Mouse (Mus musculus) cerebellum, adult 9-10 months (tissue): ENCODE data around the gene Tnf.
A peak's percentile ranks its signal among the peaks of the same experiment; 100 is the strongest.

Experiments used
- DNase-seq: peaks from one replicate; pipeline ENCODE4 v3.0.0; 2022

Tnf gene

DNA sequence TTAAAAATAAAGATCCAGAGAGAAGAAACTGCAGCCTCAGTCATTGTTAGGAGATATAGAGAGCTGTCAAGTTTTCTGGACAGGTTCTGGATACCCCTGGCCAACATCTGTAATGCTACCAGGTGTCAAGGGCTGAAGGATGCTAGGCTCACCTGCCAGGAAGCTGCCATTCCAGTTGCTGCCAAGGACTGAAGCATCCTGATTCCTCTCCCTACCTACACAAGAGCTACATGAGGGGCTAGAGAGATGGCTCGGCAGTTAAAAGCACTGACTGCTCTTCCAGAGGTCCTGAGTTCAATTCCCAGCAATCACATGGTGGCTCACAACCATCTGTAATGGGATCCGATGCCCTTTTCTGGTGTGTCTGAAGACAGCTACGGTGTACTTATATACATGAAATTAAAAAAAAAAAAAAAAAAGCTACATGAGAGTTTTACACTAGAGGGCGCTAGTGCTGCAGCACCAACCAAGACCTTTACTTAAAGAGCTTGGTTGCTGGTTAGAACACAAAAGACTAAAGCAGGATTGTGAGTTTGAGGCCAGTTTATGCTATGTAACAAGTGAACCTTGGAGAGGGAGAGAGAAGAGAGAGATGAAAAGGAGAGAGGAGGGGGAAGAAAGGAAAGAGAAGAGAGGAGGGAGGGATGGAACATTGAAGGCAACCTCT is 33.1 kb downstream of the Tnf start:
- DNase-seq: peak; percentile 71

DNA sequence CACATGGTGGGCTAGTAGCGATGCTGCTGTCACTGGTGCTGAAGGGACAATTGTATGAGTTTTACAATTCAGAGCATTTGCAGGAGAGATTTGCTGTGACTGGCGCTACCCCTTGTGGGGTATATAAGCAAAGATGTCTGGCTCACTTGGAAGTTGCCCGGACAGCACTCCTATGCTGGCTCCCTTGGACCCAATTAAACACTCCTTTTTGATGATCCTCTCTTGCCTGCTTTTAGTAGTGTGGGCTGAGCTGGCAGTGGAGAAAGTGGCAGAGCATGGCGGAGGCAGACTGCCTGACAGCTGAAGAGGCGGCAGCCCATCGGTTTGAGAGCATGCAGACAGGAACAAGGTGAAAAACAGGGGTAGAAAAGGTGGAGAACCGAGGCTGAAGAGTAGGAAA is 34.0 kb downstream of the Tnf start:
- DNase-seq: peak; percentile 46

DNA sequence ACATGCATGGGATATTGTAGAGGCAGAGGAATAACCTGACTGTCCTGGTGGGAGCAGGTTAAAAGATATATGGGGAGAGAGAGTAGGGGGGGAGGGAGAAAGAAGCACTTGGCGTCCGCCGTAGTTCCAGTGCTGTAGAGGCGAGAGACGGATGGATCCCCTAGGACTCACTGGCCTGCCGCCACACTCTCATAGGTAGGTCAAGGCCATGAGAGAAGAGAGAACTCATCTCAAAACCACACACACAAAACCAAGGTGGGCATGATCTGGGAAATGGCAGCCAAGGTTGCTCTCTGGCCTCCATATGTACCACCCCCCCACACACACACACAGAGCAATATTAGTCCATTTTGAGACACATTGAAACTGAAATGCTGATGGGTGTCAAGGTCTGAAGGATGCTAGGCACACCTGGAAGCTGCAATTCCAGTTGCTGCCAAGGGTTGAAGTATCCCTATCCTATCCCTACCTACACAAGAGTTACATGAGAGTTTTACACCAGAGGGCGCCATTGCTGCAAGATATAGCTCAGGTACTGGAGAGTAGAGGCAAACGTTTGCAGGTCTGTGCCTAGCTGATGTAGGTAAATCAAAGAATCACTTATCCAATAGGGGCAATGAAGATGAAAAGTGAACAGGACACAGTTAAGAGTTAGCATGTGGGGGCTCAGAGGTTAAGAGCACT is 35.3 kb downstream of the Tnf start:
- peak; percentile 88 for DNase-seq

DNA sequence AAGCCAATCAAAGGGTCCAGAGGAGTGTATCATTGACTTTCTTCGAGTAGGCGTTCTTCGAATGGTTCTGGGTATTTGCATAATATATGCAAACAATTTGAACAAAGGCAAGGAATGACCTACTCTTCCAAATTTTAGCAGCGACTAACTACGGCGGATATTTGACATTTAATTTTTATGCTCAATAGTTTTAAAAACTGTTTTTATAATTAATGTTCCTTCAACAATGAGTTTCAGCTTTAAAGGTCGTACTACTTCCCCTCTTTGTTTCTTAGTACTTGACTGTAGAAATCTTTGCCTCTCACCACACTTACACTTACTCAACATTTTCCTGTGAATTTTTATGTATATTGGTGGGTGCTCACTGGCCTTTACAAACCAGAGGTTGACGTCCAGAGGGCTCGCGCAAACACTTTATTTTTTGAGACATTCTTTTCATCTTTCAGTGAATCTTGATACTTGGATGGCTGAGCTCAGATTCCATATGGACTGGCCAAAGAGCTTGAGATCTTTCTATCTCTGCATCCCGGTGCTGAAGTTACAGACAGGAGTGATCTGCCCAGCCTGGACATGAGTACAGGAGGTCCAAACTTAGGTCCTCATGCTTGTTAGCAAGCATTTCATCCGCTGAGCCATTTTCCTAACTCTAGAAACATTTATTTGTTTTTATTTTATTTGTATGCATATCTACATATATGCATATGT is 36.2 kb downstream of the Tnf start:
- peak; percentile 68 for DNase-seq

DNA sequence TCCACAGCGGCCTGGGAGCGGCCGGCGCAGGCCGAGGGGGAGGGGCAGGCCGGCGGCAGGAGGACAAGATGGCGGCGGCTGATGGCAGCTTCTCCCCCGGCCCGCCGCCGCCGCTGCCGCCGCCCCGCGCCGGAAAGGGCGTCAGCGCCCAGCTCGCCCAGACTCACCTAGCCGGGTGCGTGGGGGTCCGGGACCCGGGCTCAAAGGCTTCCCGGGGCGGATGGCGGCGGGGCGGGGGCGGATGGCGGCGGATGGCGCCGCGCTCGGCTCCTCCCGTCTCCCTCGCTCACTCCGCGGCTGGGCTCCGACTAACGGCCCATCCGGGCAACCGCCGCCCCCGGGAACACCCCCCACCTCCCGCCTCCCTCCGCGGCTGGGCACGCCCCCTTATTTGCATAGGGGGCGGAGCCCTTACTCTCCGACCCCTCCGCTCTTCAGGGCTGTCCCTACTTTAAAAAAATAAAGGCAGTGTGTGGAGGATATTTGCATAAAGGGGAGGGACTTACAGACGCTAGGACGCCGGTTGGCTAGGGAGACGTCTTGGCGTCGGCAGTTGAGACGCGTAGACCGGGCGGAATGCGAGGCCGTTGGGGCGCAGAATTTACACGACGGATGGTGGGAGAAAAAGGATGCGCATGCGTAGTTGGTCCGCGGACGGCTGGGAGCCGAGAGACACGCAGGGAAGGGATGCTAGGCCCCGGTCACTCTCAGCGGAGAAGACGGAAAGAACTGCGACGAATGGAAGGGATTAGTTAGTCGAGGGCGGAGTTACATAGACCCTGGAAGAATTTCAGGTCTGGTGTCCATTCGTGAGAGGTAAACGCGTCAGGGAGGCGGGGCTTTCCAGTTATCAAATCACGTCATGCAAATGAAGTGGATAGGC is 37.0 kb downstream of the Tnf start, which contains the start of gene Prrc2a:
Gene Prrc2a (minus strand): TSS at position 330 of the 883 bp plus-strand sequence.
- DNase-seq: peak; percentile 100

DNA sequence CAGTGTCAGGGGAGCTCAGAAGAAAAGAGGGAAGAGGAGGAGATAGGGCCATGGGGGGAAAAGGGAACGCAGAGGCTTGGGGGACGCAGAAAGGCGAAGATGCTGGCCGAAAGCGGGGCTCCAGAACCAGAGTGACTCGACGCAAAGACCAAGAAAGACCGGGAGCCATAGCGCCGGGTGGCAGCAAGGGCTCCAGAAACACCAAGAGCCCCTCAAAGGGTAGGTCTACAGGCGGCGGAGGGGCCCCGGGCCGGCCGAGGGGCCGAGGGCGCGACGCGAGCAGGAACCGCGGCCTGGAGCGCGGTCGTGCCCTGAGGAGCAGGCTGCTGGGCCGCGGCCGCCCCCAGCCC is 37.6 kb downstream of the Tnf start:
- no peak for DNase-seq

DNA sequence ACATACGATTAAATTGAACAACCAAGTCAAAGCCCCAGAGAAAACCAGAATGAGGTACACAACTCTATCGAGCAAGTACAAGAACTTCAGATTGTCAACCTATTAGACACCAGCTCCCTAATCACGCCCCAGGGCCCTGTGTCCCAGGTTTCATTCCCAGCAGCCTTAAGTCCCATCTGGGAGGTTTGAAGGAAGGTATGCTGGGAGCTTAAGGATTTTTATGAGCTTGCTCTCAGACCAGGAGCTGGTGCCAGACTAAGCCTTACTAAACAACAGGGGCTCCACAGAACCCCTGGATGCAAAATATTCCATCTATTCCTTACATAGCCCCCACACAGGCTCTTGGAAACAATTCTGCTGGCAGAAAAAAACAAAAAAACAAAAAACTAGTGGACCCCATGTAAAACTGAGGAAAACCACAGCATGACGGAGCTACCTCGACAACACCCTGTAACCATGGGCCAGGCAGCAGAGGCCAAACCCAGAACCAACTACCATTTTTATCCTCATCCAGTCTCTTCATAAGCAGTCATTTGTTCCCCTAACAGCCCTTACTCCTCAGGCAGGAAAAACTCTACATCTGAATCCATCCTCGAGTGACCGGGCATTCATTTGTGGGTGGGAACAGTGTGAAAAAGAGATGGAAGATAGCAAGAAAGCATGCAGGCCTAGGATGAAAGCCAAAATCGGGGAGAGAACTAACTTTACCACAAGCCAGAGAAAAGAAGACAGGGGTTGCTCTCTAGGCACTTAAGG is 38.3 kb downstream of the Tnf start:
- peak; percentile 65 for DNase-seq

DNA sequence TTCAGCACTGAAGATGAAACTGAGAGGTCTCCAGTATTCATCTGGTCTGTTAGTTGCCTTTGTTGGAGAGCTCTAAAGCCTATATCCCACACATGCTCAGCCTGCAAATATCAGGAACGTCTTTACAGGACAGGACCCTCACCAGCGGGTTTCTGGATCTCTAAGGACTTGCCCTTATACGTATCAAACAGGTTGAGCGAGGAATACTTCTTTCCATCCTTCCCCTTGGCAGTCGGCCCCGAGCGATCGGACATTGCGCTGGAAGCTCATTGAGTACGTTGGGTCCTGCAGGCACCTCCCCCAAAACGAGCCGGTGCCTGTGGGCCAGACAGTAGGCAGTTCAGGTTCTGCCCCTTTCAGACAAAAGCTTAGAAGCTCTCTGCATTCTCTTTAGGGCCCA is 39.1 kb downstream of the Tnf start:
- DNase-seq: peak; percentile 63

DNA sequence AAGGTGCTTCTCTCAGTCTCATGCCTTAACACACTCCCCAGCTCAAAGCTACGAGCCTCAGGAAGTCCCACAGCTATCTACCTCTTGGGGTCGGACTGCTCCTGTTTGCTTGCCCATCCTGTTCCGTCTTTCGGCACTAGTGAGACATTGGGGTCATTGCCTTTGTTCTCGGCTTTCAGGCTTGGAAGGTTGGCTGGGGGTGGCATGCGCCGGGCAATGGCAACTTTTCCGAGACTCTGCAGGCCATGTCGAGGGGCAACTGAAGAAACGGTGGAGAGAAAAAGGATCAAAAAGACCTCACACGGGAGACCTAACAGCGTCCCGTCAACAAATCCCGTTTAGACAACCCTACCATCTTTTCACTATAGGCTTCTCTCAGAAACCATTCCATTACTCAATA is 39.7 kb downstream of the Tnf start:
- DNase-seq: no peak

DNA sequence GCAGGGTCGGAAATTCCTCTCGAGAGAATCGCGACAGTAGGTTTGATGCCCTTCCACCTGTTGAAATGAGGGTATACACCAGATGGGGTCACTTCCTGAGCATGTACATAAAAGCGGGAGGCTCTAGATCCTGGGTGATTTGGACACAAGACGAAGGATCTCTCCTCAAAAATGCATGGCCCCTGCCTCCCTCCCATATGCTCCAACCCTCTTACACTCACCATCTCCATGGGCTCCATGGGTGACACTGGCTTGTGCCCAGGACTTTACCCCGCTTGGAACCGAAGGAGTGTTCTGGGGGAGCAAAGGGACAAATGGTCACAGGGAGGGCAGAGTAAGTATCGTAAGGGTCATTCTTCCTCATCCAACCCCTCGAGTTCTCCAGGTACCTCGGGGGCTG is 40.4 kb downstream of the Tnf start:
- DNase-seq: no peak

DNA sequence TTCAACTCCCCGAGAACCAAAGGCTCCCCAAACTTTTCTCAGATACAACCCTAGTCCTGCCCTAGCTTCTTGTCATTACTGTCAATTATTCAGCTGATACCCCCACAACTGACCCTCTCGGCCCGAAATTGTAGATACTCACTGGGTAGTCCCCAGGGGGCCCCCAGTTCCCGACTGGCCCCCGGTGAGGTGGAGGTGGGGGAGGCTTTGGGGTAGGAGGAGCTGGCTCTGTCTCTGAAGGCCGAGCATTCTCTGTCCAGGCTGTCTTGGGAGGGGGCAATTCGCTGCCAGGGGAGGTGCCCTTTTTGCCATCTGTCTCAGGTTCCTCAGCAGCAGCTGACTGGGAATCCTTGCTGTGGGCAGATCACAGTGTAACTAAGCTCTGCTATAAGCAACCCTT is 42.2 kb downstream of the Tnf start:
- DNase-seq: peak; percentile 37

DNA sequence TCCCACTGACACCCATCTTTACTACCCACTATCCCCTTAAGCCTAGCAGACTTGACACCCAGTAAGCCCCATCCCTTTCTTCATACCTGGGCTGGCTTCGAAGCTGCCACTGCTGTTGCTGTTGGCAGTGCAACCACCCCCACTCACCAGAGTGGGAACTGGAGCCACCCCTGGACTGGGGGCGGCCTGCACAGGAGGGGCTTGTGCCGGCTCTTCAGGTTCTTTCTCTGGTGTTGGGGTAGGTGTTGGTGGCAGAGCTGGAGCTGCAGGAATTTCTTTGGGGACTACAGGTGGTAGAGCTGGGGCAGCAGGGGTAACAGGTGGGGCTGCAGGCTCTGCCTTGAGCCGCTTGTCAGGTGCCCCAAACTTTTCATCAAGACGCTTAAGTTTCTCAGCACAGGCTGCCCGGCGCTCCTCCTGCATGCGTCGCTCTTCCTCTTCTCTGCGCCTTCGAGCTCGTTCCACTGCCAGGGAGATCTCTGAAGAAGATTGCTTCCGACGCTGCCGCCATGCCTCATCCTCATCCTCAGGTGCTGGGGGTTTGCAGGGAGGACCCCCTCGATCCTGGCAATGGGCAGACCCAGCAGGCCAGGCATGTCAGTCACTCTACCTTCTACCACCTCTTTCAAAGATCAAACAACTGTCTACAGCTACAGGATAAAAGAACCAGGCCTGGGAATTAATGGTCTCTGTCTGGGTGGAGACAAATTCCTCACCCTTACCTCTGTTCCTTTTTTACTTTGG is 42.8 kb downstream of the Tnf start:
- peak; percentile 13 for DNase-seq

DNA sequence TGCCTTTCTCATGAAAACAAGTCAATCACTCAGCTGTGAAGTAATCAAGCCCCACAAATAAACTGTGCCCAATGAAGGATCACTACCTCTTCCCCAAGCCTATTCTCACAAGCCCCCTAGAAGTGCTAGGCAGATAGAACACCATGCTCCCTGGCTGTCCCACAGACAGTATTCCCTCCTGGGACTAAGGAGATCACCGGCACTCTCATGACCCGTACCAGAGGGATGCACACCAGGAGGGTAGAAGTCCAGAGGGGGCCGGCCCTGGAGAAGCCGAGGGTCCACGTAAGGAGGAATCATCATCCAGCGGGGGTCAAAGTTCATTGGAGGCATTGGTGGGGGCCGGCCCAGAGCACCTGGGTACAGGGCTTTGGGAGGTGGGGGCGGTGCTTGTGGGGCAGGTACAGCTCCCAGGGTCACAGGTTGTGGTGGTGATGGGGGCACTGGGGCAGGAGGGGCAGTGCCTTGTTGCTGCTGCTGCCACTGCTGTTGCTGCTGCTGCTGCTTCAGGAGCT is 44.1 kb downstream of the Tnf start:
- peak; percentile 26 for DNase-seq

DNA sequence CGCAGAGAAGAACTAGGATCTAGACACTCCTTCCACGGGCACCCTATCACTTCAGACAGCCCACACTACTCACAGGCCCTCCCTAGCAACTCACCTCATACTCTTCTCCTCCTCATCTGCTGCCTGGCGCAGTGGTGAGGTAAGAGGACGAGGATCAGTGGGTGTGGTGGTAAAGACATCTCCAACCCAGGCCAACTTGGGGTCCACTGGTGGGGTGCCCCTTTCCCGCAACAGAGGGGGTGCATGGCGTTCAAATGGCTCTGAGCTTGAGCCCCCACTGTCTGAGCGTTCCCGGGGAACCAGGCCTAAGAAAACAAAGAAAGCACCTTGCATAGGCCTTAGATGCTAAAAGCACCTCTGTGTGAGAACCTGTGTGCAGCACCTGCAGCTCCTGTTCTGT is 44.6 kb downstream of the Tnf start:
- no peak for DNase-seq

DNA sequence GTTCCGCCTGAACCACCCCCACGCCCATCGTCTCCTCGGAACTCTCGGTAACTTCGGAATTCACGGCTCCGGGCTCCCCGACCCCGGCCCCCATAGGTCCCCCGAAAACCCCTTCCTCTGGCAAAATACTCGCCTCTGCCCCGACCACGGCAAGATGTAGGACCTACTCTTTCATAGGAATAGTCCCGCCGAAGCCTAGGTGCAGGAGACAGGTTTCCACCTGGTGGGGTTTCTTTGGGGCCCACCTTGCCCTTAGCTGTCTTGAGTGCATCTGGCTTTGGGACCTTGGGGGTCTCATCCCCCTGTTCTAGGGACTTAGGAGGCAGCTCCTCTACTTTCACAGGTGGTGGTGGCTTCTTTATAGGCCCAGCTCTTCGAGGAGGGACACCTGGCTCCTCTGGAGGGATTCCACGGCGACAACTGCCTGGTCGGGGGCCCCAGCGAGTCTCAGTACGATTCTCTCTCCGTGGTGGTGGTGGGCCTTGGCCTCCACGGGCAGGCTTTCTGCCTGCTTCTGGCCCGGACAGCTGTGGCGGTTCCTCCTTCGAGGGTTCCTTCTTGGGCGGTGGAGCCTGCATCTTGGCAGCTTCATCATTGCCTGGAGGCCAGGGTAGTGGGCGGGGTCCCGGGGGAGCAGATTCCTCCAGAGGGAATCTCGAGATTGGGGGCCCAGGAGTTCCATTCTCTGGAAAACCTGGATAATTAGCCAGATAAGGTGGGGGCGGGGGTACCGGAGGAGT is 45.2 kb downstream of the Tnf start:
- no peak for DNase-seq

DNA sequence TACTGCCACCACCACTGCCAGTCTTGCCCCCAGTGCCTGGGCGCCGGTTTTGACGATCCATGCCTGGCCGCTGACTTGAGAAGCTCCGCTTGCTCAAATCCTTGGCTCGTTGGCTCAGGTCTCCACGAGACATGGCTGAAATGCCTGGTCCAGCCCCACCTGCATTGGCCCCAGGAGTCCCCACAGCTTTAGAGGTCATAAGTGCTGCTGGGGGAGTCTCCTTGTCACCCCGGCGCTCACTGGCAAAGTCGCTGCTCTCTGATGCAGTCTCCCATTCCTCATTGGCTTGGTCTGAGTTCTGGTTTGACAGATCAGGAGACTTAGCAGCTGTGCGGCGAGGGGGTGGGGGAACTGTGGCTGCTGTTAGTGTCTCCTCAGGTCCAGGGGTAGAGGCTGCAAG is 46.4 kb downstream of the Tnf start:
- no peak for DNase-seq

DNA sequence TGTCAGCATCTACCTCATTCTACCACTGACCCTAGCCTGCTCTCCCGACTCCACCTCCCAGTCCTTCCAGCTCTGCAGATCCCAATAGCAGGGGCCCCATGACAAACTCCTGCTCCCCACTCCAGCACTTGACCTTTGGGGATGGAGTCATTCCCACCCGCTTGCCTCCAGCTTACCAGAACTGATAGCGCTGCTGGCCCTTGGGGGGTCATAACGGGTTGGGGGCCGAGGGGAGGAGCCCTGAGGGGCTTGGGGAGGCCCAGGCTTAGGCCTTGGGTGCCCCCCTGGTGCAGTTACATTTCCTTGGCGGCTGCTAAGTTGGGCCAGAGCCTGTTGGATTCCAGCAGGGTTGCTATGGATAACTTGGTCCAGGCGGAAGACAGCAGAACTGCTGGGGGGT is 47.2 kb downstream of the Tnf start:
- DNase-seq: no peak

DNA sequence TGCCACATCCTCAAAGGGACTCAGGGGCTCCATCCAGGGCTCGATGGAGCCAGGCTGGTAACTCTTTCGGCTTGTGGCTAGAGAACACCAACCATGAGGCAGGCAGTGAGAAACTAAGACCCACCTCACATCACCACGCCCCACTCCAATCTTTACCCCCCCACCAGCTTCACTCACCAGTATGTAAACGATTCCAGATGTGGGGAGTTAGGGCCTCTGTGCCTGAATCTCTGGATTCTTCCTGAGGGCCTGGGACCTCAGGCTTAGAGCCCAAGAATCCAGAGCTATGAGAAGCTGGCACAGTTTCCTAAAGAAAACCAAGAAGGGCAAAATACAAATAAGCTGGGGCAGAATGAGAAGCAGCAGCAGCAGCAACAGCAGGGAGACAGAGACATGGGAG is 47.9 kb downstream of the Tnf start:
- DNase-seq: no peak

DNA sequence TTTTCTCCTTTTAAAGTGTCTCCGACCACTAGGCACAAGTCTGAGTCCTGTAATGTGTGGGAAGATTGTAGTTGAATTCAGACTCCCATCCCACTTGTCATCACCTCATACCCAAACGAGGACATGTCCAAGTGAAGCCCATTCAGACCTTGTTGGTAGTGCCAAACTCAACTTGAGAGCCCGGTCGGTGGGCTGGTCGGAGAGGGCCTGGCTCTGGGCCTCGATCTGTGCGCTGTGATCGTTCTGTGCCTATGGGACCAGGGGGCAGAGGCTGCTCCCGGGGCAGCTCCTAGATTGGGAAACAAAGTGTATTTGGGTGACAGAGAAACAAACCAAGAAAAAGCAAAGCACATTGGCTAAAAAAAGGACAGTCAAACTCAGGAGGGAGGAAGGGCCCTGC is 48.7 kb downstream of the Tnf start:
- DNase-seq: no peak

DNA sequence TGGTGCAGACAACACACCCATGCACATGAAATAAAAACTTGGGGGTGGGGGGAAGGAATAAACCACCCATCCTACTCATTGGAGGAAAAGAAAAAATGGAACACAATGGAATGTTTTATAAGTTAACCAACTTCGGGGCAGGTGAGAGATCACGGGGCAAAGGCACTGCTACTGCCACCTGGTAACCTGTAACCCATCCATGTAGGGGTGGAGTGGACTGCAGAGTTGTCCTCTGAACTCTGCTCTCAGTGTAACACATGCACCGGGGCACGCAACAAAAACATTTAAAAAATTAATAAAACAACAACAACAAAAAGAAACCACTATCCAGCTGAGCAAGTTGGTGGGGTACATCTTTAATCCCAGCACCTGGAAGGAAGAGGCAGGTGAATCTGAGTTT is 49.7 kb downstream of the Tnf start:
- no peak for DNase-seq
